Mouse (Mus musculus) lung, postnatal 4 days (tissue): ENCODE results near the gene Psmd2.

Experiments used
- DNase-seq, 2 experiments: peaks; one replicate each; pipeline ENCODE4 v3.0.0; 2021

Psmd2 gene

GRCm38 (mm10) chr16:20703071-20703470 is 51.6 kb downstream of the Psmd2 start:
- DNase-seq: no peak

DNA sequence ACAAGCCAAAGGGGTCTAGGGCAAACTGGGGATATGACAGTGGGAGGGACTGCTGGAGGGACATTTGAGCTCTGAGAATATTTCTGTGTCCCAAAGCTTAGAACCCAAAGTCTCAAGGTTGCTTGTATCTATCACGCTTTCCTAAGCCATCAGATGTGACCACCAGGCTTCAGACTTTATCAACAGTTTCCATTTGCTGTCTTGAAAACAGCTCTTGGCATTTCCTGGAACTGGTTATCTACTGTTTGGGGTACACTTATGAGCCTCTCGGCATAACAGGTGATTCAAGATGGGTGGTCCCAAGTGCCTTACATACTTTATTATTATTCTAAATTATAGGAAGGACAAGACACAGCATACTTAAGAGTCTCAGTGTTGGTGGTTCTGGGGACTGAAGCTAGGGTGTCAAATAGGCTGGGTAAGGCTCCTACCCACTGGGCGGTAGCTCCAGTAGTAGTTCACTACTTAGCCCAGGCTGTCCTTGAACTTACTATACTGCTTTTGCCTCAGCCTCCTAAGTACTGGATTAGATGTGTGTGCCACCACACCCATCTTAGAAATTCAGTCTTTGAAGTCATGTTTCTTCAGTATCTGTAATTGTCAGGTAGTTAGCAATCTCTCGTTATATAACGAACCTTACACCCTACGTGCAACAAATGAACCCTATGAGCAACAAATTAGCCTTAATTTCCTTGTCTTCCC is 52.4 kb downstream of the Psmd2 start:
- DNase-seq: no peak

DNA sequence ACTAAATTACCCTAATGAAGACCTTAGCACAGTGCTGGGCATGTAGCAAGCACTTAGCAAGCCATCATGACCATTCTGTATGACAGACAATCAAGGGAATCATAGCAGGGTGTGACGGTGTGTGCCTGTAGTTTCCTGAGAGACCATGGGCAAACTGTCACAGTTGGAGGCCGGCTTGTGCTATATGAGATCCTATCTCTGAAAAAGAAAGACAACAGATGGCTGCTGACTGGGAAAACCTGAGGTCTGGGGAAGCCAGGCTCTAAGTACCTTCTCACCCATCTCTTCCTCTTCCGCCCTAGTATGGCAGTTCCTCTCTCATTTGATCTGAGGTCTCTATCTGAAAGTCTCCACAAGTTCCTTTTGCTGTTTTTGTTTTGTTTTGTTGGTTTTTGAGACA is 54.3 kb downstream of the Psmd2 start:
- DNase-seq: no peak

GRCm38 (mm10) chr16:20706407-20707055 is 55.1 kb downstream of the Psmd2 start:
- no peak for DNase-seq

DNA sequence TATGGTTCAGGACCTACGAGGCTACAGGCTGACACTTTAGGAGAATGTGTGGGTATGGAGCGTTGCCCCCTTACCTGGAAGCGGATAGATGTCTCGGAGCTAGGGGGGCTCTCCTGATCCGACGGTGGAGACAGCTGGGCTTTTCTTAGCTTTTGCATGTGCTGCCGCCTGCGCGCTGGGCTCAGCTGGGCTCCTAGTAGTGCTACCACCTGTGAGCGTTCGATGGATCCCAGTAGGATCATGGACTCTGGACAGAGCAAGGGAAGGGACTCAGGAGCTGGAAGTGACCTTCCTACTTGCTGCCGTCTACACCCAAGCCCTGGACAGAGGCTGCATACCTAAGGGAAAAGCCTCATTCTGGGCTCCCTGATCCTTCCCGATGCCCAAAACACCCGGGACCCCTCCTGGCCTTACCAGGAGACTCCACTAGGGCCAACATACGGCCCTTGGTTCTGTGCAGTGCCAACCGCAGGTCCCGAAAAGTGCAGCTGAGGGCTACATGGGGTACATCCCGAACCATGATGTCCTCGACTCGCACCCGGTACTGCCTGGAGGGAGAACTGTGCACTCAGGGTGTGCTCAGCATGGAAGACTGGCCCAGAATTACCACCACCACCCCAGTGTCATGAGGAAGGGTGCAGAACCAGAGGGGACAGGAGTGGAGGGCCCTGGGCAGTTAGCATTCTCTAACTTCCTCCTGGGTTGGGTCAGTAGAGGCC is 56.9 kb downstream of the Psmd2 start:
- DNase-seq: no peak

- peak in 1 of 2 experiments; percentile 40 for DNase-seq
Measured at GRCm38 (mm10) chr16:20708939-20709734, 57.7 kb downstream of the Psmd2 start.

- DNase-seq: no peak
Measured at GRCm38 (mm10) chr16:20710370-20710769, 58.9 kb downstream of the Psmd2 start.

DNA sequence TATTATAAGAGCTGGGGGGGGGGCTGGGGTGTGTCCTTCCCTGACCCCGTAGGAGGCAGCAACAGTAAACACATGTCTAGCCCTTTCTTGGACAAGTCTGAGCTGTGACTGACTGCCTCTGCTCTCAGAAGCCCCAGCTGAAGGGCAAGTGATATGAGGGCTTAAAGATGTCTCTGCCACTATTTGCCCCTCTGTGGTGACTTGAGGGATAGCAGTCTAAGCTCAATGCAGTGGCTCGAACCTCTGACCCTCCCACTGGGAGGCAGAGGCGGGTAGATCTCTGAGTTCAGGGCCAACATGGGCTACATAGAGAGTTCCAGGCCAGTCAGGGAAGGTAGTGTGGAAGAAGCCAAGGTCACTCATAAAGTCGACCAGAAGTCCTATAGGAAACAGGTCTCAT is 59.4 kb downstream of the Psmd2 start:
- no peak for DNase-seq

DNA sequence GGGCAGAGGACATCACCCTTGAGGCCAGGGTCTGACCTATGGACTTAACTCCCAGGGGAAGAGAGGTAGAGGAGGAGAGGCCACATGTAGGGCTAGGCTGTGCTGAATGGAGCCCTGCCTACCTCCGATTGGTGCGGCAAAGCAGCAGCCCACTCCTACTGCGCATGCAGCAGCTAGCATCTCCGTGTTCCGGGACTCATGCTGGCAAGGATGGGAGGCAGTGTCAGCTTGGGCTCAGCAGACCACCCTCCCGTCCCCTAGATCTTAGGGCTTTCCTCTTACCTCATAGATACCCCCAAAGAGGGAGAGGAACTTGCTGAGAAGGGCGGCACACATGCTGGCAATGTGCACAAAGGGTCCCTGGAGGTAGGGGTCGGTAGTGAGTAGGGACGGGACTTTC is 60.7 kb downstream of the Psmd2 start:
- DNase-seq: no peak

DNA sequence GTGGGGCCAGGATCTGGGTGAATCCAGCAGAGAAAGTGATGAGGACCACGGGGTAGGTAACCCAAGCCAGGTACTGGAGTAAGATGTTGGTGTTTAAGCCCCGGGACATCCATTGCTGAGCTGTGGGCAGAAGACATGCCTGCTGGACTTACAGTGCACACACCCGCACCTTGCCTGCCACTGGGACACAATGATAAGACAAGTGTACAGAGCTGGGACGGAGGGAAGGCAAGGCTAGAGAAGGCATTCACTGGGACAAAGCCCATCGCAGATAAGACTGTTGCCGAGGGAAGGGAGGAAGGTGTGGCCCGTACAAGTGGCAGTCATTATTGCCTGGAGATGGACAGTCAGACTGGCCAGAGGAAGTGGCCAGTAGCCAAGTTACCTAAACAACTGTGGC is 61.4 kb downstream of the Psmd2 start:
- DNase-seq: no peak
